Mouse (Mus musculus): ENCODE measurements around the gene Als2cr12. TPM values are rescaled to one million over a fixed set of nuclear protein-coding genes. Genes with fewer than 3 reads are reported as not detected.
"Not testable (repeated sequence)": the region's sequence is repeated elsewhere in the genome, so short reads cannot be mapped to it uniquely, and the experiment has no call there.

The Als2cr12 gene
- polyA plus RNA-seq, 1 experiment: not detected

DNA sequence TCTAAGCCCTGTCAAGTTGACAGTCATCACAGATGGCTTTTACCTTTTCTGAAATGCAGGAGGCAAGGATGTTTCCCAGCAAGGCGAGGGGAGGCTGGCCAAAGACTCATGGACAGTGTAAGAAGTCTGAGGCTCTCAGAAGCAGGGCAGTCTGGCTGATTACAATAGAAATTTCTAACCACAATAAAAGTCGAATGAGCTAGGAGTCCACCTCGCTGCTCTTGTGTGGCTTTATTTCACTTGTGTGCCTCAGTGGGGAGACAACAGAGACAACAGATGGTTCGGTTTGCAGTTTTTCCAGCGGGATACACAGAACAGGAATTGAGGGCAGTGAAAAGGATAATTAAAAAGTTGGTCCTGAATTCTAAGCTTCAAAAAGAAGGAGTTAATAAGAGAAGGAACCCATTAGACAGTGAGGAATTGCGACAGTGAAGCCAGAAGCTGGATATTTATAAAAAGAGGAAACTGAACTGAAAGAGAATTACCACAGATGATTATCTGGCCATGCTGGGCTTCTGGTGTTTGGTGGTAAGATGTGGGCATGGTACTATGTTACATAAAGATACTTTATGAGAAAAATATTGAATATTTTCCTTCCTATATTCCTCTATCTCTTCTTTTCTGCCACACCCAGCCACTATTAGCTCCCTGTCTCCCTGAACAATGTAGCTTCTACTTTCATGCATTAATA, 77.7 kb downstream of the Als2cr12 start:
- no peak for DNase-seq (ENCODE audit: extremely low spot score in 1 of 2, low spot score in 1 of 2)

DNA sequence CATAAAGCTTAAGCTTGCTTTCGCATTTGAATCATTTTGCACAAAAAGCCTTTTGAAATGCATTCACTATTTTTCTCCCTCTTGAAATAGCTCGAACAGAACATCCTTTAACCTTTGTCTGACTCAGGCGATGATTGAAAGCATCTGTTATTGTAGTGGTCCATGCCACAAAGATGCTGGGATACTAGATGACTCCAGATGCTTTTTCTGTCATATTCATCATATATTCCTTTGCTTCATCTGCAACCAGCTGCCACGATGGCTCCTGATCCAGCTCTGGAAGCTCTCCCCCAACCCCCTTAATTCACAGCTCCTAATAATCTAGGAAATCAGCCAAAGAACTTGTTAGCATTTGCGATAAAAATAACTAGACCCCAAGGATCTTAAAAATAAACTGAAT, 78.7 kb downstream of the Als2cr12 start:
- peak in 1 of 2 experiments; percentile 16 for DNase-seq (ENCODE audit: extremely low spot score in 1 of 2, low spot score in 1 of 2)

GRCm38 (mm10) chr1:58616176-58616575, 79.6 kb downstream of the Als2cr12 start:
- no peak for DNase-seq (ENCODE audit: extremely low spot score in 1 of 2, low spot score in 1 of 2)

DNA sequence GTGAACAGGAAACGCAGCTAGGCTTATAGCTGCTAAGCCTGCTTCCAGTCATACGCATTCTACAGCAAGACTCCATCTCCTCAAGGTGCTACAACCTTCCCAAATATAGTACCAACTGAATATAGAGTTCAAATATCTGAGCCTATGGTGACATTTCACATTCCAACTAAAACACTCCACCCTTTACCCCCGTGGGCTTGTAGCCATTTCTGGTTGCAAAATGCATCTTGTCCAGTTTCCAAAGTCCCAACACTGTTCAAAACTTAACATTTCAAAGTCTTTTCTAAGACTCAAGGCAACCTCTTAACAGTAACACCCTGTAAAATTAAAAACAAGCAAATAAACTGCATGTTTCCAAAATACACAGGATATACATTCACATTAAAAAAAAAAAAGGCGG, 80.6 kb downstream of the Als2cr12 start:
- DNase-seq (ENCODE audit: extremely low spot score in 1 of 2, low spot score in 1 of 2): no peak

DNA sequence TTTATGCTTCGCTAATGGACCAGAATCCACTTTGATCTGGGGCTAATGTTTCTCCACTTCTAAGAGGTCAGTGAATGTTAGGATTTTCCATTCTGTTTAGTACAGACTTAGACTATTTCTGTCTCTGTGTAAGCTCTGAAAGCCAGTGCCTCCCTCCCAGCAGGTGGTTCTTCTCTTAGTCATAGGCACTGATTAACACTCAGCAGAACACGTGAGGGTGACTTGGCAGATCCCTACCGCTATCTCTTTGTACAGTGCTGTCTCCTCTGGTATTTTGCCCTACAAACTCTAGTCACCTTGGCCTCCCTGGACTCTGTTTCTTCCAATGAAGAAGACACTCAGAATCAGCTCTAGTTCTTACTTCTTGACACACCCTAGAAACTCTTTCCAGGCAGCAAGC, 81.4 kb downstream of the Als2cr12 start:
- DNase-seq (ENCODE audit: extremely low spot score in 1 of 2, low spot score in 1 of 2): peak; percentile 56 to 66

DNA sequence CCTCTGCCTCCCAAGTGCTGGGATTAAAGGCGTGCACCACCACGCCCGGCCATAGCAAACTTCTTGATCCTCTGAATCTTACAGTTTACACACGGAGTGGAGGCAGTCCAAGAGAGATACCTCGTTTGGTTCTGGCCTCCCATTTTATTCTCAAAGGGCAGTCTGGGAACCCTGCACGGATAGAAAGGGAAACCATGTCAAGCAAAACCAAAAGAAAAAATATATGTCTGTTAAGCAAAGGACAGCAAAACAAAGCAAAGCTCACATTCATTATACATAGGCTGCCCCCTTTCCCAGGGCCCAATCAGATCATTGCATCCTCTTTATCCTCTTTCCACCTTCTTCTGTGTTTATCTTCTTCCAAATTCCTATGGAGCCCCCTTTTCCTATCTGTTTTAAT, 82.0 kb downstream of the Als2cr12 start:
- peak in 1 of 2 experiments; percentile 40 for DNase-seq (ENCODE audit: extremely low spot score in 1 of 2, low spot score in 1 of 2)

GRCm38 (mm10) chr1:58610611-58611010, 85.2 kb downstream of the Als2cr12 start:
- DNase-seq (ENCODE audit: extremely low spot score in 1 of 2, low spot score in 1 of 2): no peak

DNA sequence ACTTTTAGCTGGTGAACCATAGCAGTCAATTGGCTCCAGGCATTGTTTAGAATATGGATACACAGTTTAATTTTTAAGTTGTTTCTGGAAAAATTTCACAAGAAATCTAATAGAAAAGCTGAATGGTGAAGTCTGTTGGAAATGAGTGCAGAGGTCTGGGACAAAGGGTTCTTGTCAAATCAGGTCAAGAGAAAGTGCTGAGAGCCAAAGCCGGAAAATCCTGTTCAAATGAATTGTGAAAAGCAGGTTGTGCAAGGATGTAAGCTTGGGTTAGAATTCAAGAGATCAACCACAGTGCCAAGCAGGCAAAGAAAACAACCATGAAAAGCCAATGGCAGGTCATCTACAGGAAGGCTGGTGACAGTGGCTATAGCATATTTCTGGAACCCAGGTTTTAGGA, 85.6 kb downstream of the Als2cr12 start:
- DNase-seq (ENCODE audit: extremely low spot score in 1 of 2, low spot score in 1 of 2): no peak

DNA sequence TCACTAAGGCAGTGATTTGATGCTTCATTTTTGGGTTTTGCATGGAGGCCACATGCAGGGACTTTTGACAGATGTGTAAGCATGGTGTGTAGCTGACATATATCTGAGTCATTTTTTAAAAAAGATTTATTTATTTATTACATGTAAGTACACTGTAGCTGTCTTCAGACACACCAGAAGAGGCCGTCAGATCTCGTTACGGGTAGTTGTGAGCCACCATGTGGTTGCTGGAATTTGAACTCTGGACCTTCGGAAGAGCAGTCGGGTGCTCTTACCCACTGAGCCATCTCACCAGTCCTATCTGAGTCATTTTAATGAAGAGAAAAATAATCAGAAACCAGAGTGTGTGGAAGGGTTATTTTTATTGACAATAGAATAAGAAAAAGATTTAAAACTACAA, 86.2 kb downstream of the Als2cr12 start:
- not testable (repeated sequence) for DNase-seq (ENCODE audit: extremely low spot score in 1 of 2, low spot score in 1 of 2)

GRCm38 (mm10) chr1:58603738-58604137, 92.1 kb downstream of the Als2cr12 start:
- DNase-seq (ENCODE audit: extremely low spot score in 1 of 2, low spot score in 1 of 2): no peak

DNA sequence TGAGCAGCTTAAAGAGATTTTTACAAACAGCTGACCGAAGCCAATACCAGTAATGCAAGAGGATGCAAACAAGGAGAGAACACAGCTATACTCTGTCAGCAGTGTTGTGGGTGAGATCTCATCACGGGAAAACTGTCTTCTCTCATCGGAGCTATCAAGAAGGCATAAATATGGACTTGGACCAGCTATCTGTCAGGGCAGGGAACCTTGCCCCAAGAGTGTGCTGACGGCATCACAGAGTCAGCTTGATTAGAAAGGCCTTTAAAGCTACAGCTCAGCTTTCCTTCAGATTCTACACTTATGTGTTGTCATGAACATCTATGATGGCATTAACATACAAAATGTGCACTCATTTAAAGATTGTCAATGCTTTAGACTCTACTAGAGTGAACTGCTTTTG, 93.1 kb downstream of the Als2cr12 start:
- DNase-seq (ENCODE audit: extremely low spot score in 1 of 2, low spot score in 1 of 2): no peak

Other genes with a start within 250 kb of the Als2cr12 start
- 21.1 and 25.8 TPM in 2 replicates for gene Orc2, start 190.9 kb downstream of the Als2cr12 start, polyA plus RNA-seq (2012; rRNA removed)
- 21.3 and 24.3 TPM in 2 replicates for gene Fam126b, start 109.7 kb downstream of the Als2cr12 start, polyA plus RNA-seq (2012; rRNA removed)
- gene Ndufb3, start 109.6 kb downstream of the Als2cr12 start, polyA plus RNA-seq (2012; rRNA removed): 241 and 293 TPM in 2 replicates
- gene Cflar, start 15.5 kb upstream of the Als2cr12 start, polyA plus RNA-seq (2012; rRNA removed): 17.7 and 20.7 TPM in 2 replicates
- 2.9 and 3.4 TPM in 2 replicates for gene Casp8, start 99.4 kb upstream of the Als2cr12 start, polyA plus RNA-seq (2012; rRNA removed)

Data from frontal cortex, adult 2 months (tissue).